Mouse (Mus musculus): Measurements from ENCODE around the gene Stx17. TPM values are rescaled to one million over a fixed set of nuclear protein-coding genes. Genes with fewer than 3 reads are reported as not detected.

Gene Stx17
- polyA plus RNA-seq, 1 experiment from 2014 or later: 34.0 TPM

DNA sequence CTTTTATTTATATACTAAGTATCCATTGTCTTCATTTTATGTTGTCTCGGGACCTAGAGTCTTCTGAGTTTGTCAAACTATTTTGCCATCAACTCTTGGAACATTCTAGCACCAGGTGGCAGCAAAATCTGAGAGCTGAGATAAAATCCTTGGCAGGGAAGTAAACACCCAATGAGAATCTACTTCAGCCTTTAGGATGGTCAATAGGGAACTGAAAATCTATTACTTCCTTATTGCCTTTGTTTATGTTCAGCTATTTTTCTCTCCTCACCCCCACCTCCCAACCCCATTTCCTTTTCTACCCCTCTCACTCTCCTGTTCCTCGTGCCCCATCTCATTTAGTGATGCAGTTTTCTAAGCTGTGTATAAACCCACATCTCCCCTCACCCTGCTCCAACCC, 16.1 kb upstream of the Stx17 start:
- Histone ChIP-seq H3K4me1 (no peaks in the 10 kb centered on the region), H3K27ac (no peak overlapping the region), H3K4me3 (no peak overlapping the region), H3K4me2 (replicated peaks) (no peak overlapping the region), H3K36me3 (no peaks in the 10 kb centered on the region), H3K9me3 (no peaks in the 10 kb centered on the region), H3K27me3 (no peaks in the 10 kb centered on the region), H3K9ac (no peak overlapping the region)
- WGBS: 74% methylated on average over 2 of the region's 2 CpGs
- ATAC-seq (ENCODE audit: low FRiP score, low read depth): no peak

DNA sequence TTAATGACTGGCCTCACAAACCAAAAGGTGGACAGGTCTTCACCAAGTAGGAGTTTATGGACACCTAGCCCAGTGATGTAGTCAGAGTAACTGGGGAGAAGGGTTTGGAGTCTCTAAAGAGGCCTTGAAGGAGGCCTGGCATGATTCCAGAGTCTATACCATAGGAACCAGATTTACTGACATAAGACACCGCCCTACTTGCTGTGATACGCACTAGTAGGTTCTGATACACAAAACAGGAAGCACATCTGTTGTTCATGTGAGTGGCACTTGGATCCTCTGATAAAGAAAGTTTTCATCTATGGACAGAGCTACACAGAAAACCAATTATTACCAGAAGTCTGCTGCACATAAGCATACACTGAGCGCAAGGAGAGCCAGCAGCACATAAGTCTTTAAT, 14.4 kb upstream of the Stx17 start:
- no peak; the same call in 1 of the 2 replicates for ATAC-seq (ENCODE audit: low FRiP score, low read depth)
- Histone ChIP-seq H3K9ac (no peak overlapping the region), H3K9me3 (peaks cover 4% of the 10 kb centered on the region; the same call in 1 of the 2 replicates), H3K36me3 (no peaks in the 10 kb centered on the region), H3K27me3 (no peaks in the 10 kb centered on the region), H3K4me2 (replicated peaks) (no peak overlapping the region), H3K4me1 (no peaks in the 10 kb centered on the region), H3K27ac (no peak overlapping the region), H3K4me3 (no peak overlapping the region)
- 71% methylated on average over 3 of the region's 3 CpGs for WGBS

DNA sequence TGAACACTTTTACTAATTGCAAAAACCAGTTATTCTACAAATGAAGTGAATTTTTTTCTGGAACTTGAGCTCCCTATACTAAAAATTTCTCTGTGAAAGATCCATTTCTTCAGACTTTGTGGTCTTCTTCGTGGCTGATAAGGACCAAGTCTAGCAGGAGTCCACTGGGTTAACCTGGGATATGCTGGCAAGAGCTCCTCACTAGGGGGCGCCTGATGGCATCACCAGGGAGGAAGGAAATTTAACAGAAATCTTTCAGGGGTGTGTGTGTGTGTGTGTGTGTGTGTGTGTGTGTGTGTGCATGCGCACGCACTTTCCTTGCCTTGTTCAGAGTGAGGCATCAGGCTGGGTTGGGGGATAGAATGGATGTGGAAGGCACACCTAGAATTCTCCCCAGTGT, 8.5 kb upstream of the Stx17 start:
- no peak overlapping the region for H3K4me3 ChIP-seq
- peaks cover 4% of the 10 kb centered on the region; the same call in 1 of the 2 replicates for H3K9me3 ChIP-seq
- no peak overlapping the region for H3K27ac ChIP-seq
- WGBS: 63% methylated on average over 4 of the region's 4 CpGs
- H3K4me1 ChIP-seq: no peaks in the 10 kb centered on the region
- no peak overlapping the region for H3K4me2 ChIP-seq (replicated peaks)
- ATAC-seq (ENCODE audit: low FRiP score, low read depth): no peak
- H3K9ac ChIP-seq: no peak overlapping the region
- no peaks in the 10 kb centered on the region; the same call in 1 of the 2 replicates for H3K27me3 ChIP-seq
- no peaks in the 10 kb centered on the region for H3K36me3 ChIP-seq

DNA sequence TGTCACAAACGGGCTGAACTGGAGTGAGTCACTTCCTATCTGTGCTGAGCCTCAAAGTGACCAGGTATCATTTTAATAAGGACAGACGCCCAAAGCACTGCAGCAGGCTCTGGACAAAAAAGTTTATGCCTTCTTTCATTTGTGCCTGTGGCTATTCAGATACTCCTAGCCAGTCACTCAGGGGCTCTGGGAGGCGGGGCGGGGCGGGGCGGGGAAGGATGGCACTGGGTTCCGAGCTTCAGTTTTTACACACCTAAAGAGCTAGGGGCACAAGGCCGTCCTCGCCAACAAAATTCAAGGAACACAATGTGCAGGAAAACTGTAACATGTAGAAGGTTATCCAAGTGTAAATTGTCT, 321 bp upstream of the Stx17 start:
- 5% methylated on average over 9 of the region's 9 CpGs for WGBS
- H3K4me3 ChIP-seq: peak overlapping the region; percentile 81
- H3K9ac ChIP-seq: no peak overlapping the region
- no peaks in the 10 kb centered on the region for H3K36me3 ChIP-seq
- 0 out of 2 replicates have a peak, but pooled peaks cover 4% of the 10 kb centered on the region for H3K4me1 ChIP-seq
- H3K27ac ChIP-seq: no peak overlapping the region
- H3K9me3 ChIP-seq: no peaks in the 10 kb centered on the region
- ATAC-seq (ENCODE audit: low FRiP score, low read depth): peak; percentile 85
- H3K4me2 ChIP-seq (replicated peaks): peak overlapping the region; percentile 79
- no peaks in the 10 kb centered on the region; the same call in 1 of the 2 replicates for H3K27me3 ChIP-seq

DNA sequence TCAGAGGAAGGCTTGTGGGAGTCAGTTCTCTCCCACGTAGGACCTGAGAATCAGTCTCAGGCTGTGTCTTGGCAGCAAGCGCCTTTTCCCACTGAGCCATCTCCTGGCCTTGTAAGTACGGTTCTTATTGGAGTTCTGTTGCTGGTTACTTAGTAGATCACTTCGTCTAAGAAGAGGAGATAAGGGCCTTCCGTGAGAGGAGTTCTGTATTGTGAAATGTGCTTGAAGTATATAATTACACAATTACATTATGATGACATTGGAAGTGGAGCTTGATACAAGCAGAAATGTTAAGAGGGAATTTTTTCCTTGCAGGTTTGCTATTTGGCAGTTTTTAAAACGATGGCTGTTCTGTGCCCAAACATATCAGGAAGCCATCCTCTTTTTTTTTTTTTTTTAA, 5.6 kb downstream of the Stx17 start:
- Histone ChIP-seq H3K36me3 (peaks cover 22% of the 10 kb centered on the region), H3K4me2 (replicated peaks) (no peak overlapping the region), H3K4me1 (0 out of 2 replicates have a peak, but pooled peaks cover 4% of the 10 kb centered on the region), H3K27me3 (no peaks in the 10 kb centered on the region), H3K4me3 (no peak overlapping the region), H3K9ac (no peak overlapping the region), H3K27ac (no peak overlapping the region), H3K9me3 (no peaks in the 10 kb centered on the region)
- WGBS: 89% methylated on average over 6 of the region's 6 CpGs
- ATAC-seq (ENCODE audit: low FRiP score, low read depth): no peak

DNA sequence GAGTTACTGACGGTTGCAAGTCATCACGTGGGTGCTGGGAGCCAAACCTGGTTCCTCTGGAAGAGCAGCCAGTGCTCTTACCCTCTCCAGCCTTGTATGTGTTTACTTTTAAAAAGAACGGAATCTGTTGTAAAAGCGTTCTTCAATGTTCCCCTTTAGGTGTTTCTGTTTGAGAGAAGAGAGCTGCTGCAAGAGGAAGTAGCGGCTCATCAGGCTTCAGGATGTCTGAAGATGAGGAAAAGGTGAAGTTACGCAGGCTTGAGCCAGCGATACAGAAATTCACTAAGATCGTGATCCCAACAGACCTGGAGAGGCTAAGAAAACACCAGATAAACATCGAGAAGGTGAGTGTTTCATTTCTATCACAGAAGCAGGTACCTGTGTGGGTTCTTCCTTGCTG, 6.9 kb downstream of the Stx17 start:
- no peak overlapping the region for H3K4me2 ChIP-seq (replicated peaks)
- no peak overlapping the region for H3K27ac ChIP-seq
- H3K9me3 ChIP-seq: no peaks in the 10 kb centered on the region
- no peaks in the 10 kb centered on the region for H3K27me3 ChIP-seq
- H3K36me3 ChIP-seq: peaks cover 30% of the 10 kb centered on the region
- H3K9ac ChIP-seq: no peak overlapping the region
- H3K4me3 ChIP-seq: no peak overlapping the region
- WGBS: 90% methylated on average over 9 of the region's 9 CpGs
- no peak for ATAC-seq (ENCODE audit: low FRiP score, low read depth)
- H3K4me1 ChIP-seq: no peaks in the 10 kb centered on the region

DNA sequence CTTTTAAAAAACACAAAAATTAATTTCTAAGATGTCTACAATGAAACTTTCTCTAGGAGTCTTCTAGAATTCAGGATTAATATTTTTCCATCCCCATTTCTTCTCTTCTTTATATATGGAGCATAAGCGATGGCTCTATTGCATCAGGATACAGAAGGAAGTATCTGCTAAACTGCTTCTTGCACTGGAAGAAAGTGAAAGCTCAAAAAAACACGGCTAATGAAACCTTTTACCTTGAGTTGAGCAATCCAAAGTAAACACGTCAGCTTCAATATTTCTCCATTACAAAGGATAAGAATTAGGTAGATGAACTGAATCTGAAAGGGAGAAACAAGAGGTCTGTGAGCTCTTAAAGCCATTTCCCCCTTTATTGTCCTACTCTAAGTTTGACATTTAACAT, 8.0 kb downstream of the Stx17 start:
- H3K36me3 ChIP-seq: peaks cover 37% of the 10 kb centered on the region
- H3K27me3 ChIP-seq: no peaks in the 10 kb centered on the region
- H3K9ac ChIP-seq: no peak overlapping the region
- no peak overlapping the region for H3K4me3 ChIP-seq
- 77% methylated on average over 3 of the region's 3 CpGs for WGBS
- H3K9me3 ChIP-seq: no peaks in the 10 kb centered on the region
- H3K4me2 ChIP-seq (replicated peaks): no peak overlapping the region
- no peak for ATAC-seq (ENCODE audit: low FRiP score, low read depth)
- no peaks in the 10 kb centered on the region for H3K4me1 ChIP-seq
- H3K27ac ChIP-seq: no peak overlapping the region

DNA sequence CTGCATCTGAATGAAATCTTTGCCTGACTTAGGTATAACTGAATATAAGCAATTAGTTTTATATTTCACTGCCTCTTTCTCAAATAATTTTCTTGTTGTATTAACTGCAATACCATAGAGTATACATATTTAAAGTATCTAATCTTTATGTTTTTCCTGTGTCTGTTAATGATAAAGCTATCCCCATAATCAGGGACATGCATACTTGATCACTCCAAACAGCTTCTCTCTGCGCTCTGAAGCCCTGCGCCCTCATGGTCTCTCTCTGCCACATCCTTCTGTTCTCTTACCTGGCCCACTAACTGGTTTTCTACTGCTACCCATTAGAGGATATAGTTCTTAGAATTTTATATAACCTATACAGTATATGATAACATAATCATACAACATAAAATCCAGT, 24.8 kb downstream of the Stx17 start:
- Histone ChIP-seq H3K4me2 (replicated peaks) (no peak overlapping the region), H3K9ac (no peak overlapping the region), H3K9me3 (no peaks in the 10 kb centered on the region), H3K27me3 (no peaks in the 10 kb centered on the region), H3K4me3 (no peak overlapping the region), H3K27ac (no peak overlapping the region), H3K4me1 (no peaks in the 10 kb centered on the region), H3K36me3 (peaks cover 17% of the 10 kb centered on the region)
- ATAC-seq (ENCODE audit: low FRiP score, low read depth): no peak
- WGBS: 90% methylated on average over 2 of the region's 2 CpGs

DNA sequence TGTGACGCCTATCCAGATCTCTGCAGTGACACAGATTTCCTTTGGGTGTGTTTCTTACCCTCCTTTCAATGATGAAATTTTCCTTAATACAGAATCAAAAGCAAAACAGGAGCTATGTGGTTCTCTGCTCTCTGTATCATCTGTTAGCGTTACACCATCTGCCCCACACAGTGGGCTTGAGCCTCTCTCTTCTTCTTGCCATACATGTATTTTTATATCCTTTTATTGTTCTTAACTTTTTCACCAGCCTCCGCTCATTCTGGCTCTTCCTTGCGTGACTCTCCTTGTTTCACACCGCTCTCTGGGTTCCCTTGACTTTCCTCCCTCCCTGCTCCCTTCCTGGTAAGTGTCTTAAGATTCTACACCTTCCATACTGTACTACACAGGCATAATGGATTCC, 28.5 kb downstream of the Stx17 start:
- Histone ChIP-seq H3K4me3 (no peak overlapping the region), H3K27me3 (no peaks in the 10 kb centered on the region), H3K27ac (no peak overlapping the region), H3K4me1 (no peaks in the 10 kb centered on the region), H3K4me2 (replicated peaks) (no peak overlapping the region), H3K36me3 (peaks cover 17% of the 10 kb centered on the region), H3K9ac (no peak overlapping the region), H3K9me3 (no peaks in the 10 kb centered on the region)
- no peak for ATAC-seq (ENCODE audit: low FRiP score, low read depth)
- WGBS: 86% methylated on average over 5 of the region's 5 CpGs

DNA sequence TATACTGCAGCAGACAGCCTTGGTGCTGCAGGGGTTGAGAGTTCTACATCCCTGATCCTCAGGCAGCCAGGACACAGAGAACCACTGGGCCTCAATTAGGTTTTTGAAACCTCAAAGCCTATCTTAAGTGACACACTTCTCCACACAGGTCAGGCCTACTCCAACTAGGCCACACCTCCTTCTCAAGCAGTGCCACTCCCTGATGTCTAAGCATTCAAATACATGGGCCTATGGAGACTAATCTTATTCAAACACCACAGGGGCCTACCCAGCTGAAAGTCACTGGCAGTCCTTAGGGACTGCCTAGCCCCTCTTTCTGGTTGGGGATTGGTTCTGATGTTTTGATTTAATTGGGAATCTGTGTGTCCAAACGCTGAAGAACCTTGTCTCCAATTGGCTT, 31.1 kb downstream of the Stx17 start:
- H3K27ac ChIP-seq: no peak overlapping the region
- H3K9ac ChIP-seq: no peak overlapping the region
- no peaks in the 10 kb centered on the region for H3K4me1 ChIP-seq
- H3K4me2 ChIP-seq (replicated peaks): no peak overlapping the region
- 81% methylated on average over 1 of the region's 1 CpGs for WGBS
- no peak overlapping the region for H3K4me3 ChIP-seq
- H3K27me3 ChIP-seq: no peaks in the 10 kb centered on the region
- no peaks in the 10 kb centered on the region for H3K9me3 ChIP-seq
- peaks cover 21% of the 10 kb centered on the region for H3K36me3 ChIP-seq
- no peak for ATAC-seq (ENCODE audit: low FRiP score, low read depth)

DNA sequence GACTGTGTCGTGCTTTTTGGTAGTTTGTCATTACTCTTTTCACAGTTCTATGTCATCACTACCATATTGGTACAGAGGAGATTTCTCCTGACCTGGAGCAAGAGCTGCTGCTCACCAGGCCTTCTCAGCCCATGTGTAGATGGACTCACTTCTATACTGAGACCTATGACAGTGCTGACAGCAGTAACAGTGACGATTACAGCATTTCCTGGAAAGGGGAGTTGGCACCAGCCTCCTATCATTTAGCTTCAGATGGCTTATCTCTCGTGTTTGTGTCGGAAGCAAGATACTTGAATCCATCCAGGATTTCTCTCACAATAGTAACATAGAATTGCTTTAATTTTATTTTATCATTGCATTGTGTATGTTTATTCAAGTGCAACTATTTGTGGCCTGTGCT, 35.7 kb downstream of the Stx17 start:
- no peak overlapping the region for H3K27ac ChIP-seq
- no peaks in the 10 kb centered on the region for H3K27me3 ChIP-seq
- ATAC-seq (ENCODE audit: low FRiP score, low read depth): no peak
- peaks cover 15% of the 10 kb centered on the region for H3K36me3 ChIP-seq
- H3K9me3 ChIP-seq: no peaks in the 10 kb centered on the region
- H3K4me2 ChIP-seq (replicated peaks): no peak overlapping the region
- H3K4me3 ChIP-seq: no peak overlapping the region
- 86% methylated on average over 4 of the region's 4 CpGs for WGBS
- no peaks in the 10 kb centered on the region for H3K4me1 ChIP-seq
- no peak overlapping the region for H3K9ac ChIP-seq

DNA sequence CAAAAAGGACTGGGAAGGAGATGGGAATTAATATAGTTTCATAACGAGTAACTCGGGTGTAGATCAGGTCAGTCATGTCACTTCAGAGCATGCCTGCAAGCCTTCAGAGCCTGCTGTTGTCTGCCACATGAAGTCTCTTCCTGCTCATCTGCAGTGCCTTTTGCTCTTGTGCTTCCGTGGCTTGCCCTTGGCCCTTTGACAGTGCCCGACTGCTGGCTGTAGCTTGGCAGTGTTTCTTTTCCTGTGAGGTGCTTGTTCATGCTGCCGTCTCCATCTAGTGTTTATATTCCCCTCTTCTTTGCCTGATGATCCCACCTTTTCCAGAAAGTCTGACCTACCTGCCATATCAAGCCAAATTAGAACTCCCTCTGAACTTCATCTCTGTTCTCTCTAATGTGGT, 39.1 kb downstream of the Stx17 start:
- no peak for ATAC-seq (ENCODE audit: low FRiP score, low read depth)
- H3K36me3 ChIP-seq: peaks cover 31% of the 10 kb centered on the region
- no peak overlapping the region for H3K27ac ChIP-seq
- 84% methylated on average over 5 of the region's 5 CpGs for WGBS
- no peak overlapping the region for H3K4me2 ChIP-seq (replicated peaks)
- no peaks in the 10 kb centered on the region for H3K4me1 ChIP-seq
- no peaks in the 10 kb centered on the region for H3K9me3 ChIP-seq
- no peak overlapping the region for H3K9ac ChIP-seq
- H3K4me3 ChIP-seq: no peak overlapping the region
- no peaks in the 10 kb centered on the region for H3K27me3 ChIP-seq

DNA sequence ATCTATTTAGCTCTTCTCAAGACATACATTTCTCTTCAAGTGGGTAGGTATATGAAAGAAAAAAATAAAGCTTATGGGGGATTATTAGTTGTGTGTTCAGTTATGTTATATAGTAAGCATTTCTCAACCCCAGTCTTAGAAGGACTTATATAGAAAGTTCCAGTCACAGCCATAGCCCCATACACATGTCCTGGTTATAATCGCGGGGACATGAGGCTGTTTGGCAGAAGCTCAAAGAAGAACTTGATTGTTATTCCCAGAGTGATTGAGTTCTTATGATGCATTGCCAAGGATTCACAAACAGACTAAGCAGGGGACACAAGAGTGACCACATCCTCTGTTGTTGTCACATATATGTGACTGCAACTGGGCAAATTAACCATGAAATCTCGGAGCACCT, 51.0 kb downstream of the Stx17 start:
- Histone ChIP-seq H3K9ac (no peak overlapping the region), H3K4me1 (no peaks in the 10 kb centered on the region), H3K4me2 (replicated peaks) (no peak overlapping the region), H3K4me3 (no peak overlapping the region), H3K9me3 (no peaks in the 10 kb centered on the region), H3K36me3 (peaks cover 7% of the 10 kb centered on the region; the same call in 1 of the 2 replicates), H3K27ac (no peak overlapping the region), H3K27me3 (no peaks in the 10 kb centered on the region)
- ATAC-seq (ENCODE audit: low FRiP score, low read depth): no peak
- 91% methylated on average over 3 of the region's 3 CpGs for WGBS

All from limb, embryonic 13.5 days (tissue).